ENCODE assay signal across 11 mouse cellular contexts in the genomic region with DNA sequence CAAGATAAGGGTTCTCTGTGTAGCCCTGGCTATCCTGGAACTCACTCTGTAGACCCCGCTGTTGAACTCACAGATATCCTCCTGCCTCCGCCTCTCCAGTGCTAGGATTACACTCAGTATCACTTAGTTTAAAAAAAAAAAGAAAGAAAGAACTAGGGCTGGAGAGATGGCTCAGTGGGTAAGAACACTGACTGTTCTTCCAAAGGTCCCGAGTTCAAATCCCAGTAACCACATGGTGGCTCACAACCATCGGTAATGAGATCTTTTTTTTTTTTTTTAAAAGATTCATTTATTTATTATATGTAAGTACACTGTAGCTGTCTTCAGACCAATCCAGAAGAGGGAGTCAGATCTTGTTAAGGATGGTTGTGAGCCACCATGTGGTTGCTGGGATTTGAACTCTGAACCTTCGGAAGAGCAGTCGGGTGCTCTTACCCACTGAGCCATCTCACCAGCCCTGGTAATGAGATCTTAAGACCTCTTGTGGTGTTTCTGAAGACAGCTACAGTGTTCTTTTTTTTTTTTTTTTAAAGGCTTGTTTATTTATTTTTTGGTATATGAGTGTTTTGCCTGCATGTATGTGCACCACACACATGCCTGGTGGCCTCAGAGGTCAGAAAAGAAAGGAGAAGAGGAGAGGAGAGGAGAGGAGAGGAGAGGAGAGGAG. TPM values are rescaled to one million over a fixed set of nuclear protein-coding genes. Genes with fewer than 3 reads are reported as not detected.
"Had no signal": no experiment of that assay in that cellular context is flagged by ENCODE, and none has a peak within 500 bp of the region (broad histone marks: within the 10 kb centered on the region; RNA-seq: fewer than 3 reads in every experiment).

No protein-coding gene starts in this region.

RNA-seq across cellular contexts. Expression of a gene that starts 2.8 kb away (rescaled TPM):
- total RNA-seq: neutrophil, adult 5-6 weeks had no signal
- polyA plus RNA-seq: neural tube, embryonic 12.5 days; neural tube, embryonic 13.5 days; neural tube, embryonic 14.5 days; neural tube, embryonic 15.5 days; spleen, adult 2 months; testis, adult 2 months; urinary bladder, adult 2 months had no signal

RNA-seq across cellular contexts. Expression of a gene that starts 20.5 kb away (rescaled TPM):
- total RNA-seq: neutrophil, adult 5-6 weeks had no signal
- polyA plus RNA-seq: neural tube, embryonic 12.5 days; neural tube, embryonic 13.5 days; neural tube, embryonic 14.5 days; neural tube, embryonic 15.5 days; stomach, embryonic 14.5 days had no signal

RNA-seq across cellular contexts. Expression of a gene that starts 21.3 kb away (rescaled TPM):
- polyA plus RNA-seq: neural tube, embryonic 14.5 days; neural tube, embryonic 15.5 days had no signal

RNA-seq across cellular contexts. Expression of a gene that starts 57.9 kb away (rescaled TPM):
- total RNA-seq: neutrophil, adult 5-6 weeks had no signal
- polyA plus RNA-seq: neural tube, embryonic 12.5 days; neural tube, embryonic 13.5 days; neural tube, embryonic 14.5 days; neural tube, embryonic 15.5 days; spleen, adult 2 months; stomach, embryonic 14.5 days; stomach, embryonic 15.5 days; stomach, embryonic 16.5 days had no signal
